Mouse (Mus musculus) liver, postnatal 0 days (tissue): ENCODE data around the gene Slc6a19.
A peak's percentile ranks its signal among the peaks of the same experiment; 100 is the strongest.

Source experiments
- CTCF ChIP-seq: sonication (generic); IDR thresholded peaks from 2 replicates; pipeline ENCODE4 v1.5.1; 2016; ENCODE audit warnings: antibody characterized with exemption, low read depth
- EP300 ChIP-seq: IDR thresholded peaks from 2 replicates; pipeline ENCODE4 v1.6.1; 2016; ENCODE audit warnings: antibody characterized with exemption, low read depth, mild to moderate bottlenecking

DNA sequence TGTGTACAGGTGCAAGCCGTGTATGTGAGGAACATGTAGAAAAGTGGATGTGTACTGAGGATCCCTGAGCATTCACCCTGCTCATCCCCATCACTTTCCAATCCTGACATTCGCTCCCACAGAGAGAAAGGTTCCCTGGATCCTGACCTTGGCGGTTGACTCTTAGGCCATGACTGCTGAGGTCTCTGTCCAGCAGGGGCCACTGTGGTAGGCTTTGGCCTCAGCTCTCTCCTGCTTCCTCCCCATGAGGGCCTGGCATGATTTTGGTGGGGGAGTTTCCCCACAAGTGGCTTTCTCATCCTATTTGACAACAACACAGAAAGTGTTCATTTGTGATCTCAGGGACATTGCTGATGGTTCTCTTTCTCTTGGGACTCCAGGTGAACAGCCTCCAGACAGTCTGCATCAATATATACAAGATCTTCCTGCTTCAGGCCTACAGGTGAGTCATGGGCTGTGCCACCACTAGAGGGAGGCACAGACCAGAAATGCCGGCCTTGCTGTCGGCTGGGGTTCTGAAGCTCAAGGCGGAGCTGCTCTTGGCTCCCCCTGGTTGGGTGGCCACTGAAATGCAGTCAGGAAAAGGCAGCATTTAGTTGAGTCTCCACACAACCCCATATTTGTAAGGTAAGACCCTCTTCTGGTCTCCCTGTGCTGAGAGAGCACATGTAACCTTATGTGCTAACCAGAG, 58.1 kb downstream of the Slc6a19 start:
- TF ChIP-seq CTCF (peak; percentile 91), EP300 (no peak)
